Mouse (Mus musculus) G1E (cell line): ENCODE measurements at regions not wholly inside any gene's neighbourhood (a gene's known extent, or its start where the extent isn't known, plus 50 kb on each side); places are given as distances from the start of the nearest gene placed in this dataset.

Experiments used
- ATAC-seq: 2 replicates; pipeline ENCODE4 v1.8.0; 2016; ENCODE audit warnings: mild to moderate bottlenecking; ENCODE audit not compliant: insufficient number of reproducible peaks, poor library complexity, low FRiP score, severe bottlenecking; ENCODE audit errors: extremely low read depth
- DNase-seq: peaks from one replicate; pipeline ENCODE4 v3.0.0; 2012; ENCODE audit warnings: low spot score
- H3K27me3 ChIP-seq: 2 replicates; pipeline ENCODE4 v1.6.1; 2012; ENCODE audit warnings: mild to moderate bottlenecking, low read length, inconsistent platforms; ENCODE audit not compliant: insufficient read depth
- H3K36me3 ChIP-seq: replicated peaks from 2 replicates; pipeline ENCODE3; 2012; ENCODE audit warnings: mild to moderate bottlenecking, inconsistent platforms
- H3K4me1 ChIP-seq: 2 replicates; pipeline ENCODE4 v1.6.1; 2012; ENCODE audit warnings: low read depth, low read length, inconsistent platforms, mixed read lengths; ENCODE audit not compliant: insufficient read depth
- H3K4me3 ChIP-seq: 2 replicates; pipeline ENCODE4 v1.5.1; 2012; ENCODE audit warnings: low read depth, mild to moderate bottlenecking, inconsistent platforms, low read length, moderate library complexity, mixed read lengths
- H3K9me3 ChIP-seq: replicated peaks from 2 replicates; pipeline ENCODE4 v1.6.1; 2012; ENCODE audit warnings: inconsistent platforms
- CTCF ChIP-seq: IDR thresholded peaks from 2 replicates; pipeline ENCODE4 v1.5.1; 2012; ENCODE audit warnings: low read depth, low read length, inconsistent platforms, mixed read lengths
- GATA1 ChIP-seq: IDR thresholded peaks from 2 replicates; pipeline ENCODE4 v1.6.1; 2012; ENCODE audit warnings: borderline replicate concordance, low read length, inconsistent platforms, mixed read lengths
- GATA2 ChIP-seq: IDR thresholded peaks from 2 replicates; pipeline ENCODE4 v1.6.1; 2012; ENCODE audit warnings: low read depth, low read length, inconsistent platforms, borderline replicate concordance
- POLR2AphosphoS5 ChIP-seq: IDR thresholded peaks from 2 replicates; pipeline ENCODE4 v1.6.1; 2012; ENCODE audit warnings: low read depth, low read length, inconsistent platforms; ENCODE audit not compliant: insufficient replicate concordance
- TAL1 ChIP-seq: conservative IDR thresholded peaks from 2 replicates; pipeline ENCODE4 v1.6.1; 2012; ENCODE audit warnings: low read depth, low read length, inconsistent platforms, mixed read lengths

- no peaks in the 10 kb centered on the region for H3K36me3 ChIP-seq
- H3K9me3 ChIP-seq: peaks cover under 1% of the 10 kb centered on the region
- TF ChIP-seq POLR2AphosphoS5 (no peak), CTCF (no peak), TAL1 (no peak), GATA1 (no peak), GATA2 (no peak)
- no peaks in the 10 kb centered on the region for H3K27me3 ChIP-seq
- H3K4me1 ChIP-seq: no peaks in the 10 kb centered on the region
- H3K4me3 ChIP-seq: no peak overlapping the region
- no peak for ATAC-seq
- no peak for DNase-seq
Measured at GRCm38 (mm10) chr6:78599751-78600150, 131.1 kb upstream of the Reg3g start.

DNA sequence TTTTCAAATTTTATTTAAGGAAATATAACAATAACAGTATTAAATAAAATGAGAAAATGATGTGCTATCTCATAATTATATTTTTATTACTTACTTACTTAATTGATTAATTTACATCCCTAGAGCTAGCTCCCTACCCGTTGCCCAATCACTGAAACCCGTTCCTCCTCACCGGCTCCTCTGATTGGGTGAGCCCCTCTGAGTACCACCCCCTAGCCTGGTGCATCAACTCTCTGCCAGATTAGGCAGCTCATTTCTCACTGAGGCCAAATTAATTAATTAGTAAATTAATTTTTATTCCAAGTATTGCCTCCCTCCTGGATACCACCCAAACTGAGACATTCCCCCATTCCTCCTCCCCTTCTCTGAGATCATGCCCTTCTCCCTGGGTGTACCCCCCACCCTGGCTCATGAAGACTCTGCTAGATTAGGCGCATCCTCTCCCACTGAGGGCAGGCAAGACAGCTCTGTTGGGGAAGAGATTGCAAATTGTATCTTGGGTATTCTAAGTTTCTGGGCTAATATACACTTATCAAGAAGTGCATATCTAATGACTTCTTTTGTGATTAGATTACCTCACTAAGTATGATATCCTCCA is 101.4 kb upstream of the Reg3g start:
- no peaks in the 10 kb centered on the region for H3K27me3 ChIP-seq
- H3K36me3 ChIP-seq: no peaks in the 10 kb centered on the region
- no peaks in the 10 kb centered on the region for H3K9me3 ChIP-seq
- TF ChIP-seq CTCF (no peak), GATA2 (no peak), GATA1 (no peak), TAL1 (no peak), POLR2AphosphoS5 (no peak)
- no peaks in the 10 kb centered on the region for H3K4me1 ChIP-seq
- no peak for DNase-seq
- H3K4me3 ChIP-seq: no peak overlapping the region
- ATAC-seq: no peak

- peaks cover 5% of the 10 kb centered on the region; the same call in 1 of the 2 replicates for H3K9me3 ChIP-seq
- TF ChIP-seq GATA2 (no peak), CTCF (no peak), GATA1 (no peak), POLR2AphosphoS5 (no peak)
Measured at GRCm38 (mm10) chr6:78553008-78553698, 84.5 kb upstream of the Reg3g start.

GRCm38 (mm10) chr6:78552353-78552698 is 83.7 kb upstream of the Reg3g start:
- no peak for DNase-seq
- Histone ChIP-seq H3K4me1 (no peaks in the 10 kb centered on the region), H3K9me3 (peaks cover 5% of the 10 kb centered on the region; the same call in 1 of the 2 replicates), H3K36me3 (no peaks in the 10 kb centered on the region), H3K4me3 (no peak overlapping the region), H3K27me3 (no peaks in the 10 kb centered on the region)
- ATAC-seq: no peak
- TF ChIP-seq TAL1: no peak
- TF ChIP-seq POLR2AphosphoS5: no peak
- no peak for TF ChIP-seq CTCF
- TF ChIP-seq GATA2: no peak
- no peak for TF ChIP-seq GATA1

More at GRCm38 (mm10) chr6:78553008-78553698, 84.5 kb upstream of the Reg3g start:
- Histone ChIP-seq H3K4me3 (no peak overlapping the region), H3K36me3 (no peaks in the 10 kb centered on the region), H3K4me1 (no peaks in the 10 kb centered on the region), H3K27me3 (no peaks in the 10 kb centered on the region)
- DNase-seq: no peak
- ATAC-seq: no peak

DNA sequence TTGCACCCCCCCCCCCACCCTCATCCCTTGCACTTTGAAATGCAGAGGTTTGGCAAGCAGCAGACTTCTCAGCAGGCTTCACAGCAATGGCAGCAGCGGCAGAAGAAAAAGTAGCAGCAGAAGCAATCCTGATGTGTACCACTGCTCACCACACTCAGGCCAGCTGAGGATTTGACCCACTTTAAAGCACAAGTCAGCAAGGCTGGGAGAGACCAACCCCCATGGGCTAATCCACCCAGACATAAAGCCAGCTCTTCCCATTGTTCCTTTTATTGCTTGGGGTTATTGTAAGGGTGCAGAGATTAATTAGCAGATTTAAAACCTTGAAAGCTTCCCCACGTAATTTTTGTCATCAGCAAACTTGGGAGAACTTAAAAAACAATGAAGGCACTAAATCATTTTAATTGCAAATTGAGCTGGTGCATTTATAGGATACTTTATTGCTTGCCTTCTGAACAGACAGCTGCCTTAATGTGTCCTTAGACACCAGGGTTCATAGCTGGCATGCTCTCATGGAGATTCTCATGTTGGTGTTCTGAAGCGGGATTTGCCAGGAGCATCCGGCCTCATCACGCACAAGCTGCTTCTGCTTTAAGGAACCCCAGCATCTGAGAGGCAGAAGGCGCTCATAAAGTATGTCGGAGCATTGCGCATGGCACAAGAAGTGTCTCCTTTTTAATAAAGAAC is 83.1 kb upstream of the Reg3g start:
- TF ChIP-seq GATA2 (no peak), TAL1 (no peak), GATA1 (no peak), CTCF (no peak), POLR2AphosphoS5 (no peak)
- DNase-seq: no peak
- Histone ChIP-seq H3K4me3 (no peak overlapping the region), H3K27me3 (no peaks in the 10 kb centered on the region), H3K9me3 (peaks cover 5% of the 10 kb centered on the region; the same call in 1 of the 2 replicates), H3K36me3 (no peaks in the 10 kb centered on the region), H3K4me1 (no peaks in the 10 kb centered on the region)
- no peak for ATAC-seq

DNA sequence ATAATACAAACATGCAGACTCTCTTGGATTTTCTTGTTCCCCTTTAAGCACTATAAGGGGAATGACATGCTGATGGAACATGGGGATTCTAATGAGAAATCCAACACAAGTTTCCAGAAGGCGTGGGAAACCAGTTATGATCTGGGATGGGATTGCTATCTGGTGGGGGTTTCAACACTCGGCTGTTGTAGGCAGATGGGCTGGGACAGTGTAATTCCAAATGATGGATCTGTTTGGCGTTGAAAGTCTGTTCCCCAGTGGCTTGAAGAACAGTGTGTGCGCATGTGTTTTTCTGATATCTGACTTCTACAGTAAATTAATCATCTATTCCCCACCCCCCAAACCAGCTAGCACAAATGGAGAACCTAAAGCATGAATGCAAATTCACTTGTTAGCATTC is 79.8 kb upstream of the Reg3g start:
- no peak overlapping the region for H3K4me3 ChIP-seq
- H3K9me3 ChIP-seq: peaks cover 5% of the 10 kb centered on the region; the same call in 1 of the 2 replicates
- DNase-seq (no peak), ATAC-seq (no peak)
- H3K36me3 ChIP-seq: no peaks in the 10 kb centered on the region
- H3K27me3 ChIP-seq: no peaks in the 10 kb centered on the region
- H3K4me1 ChIP-seq: no peaks in the 10 kb centered on the region
- no peak for TF ChIP-seq TAL1
- no peak for TF ChIP-seq POLR2AphosphoS5
- no peak for TF ChIP-seq GATA2
- TF ChIP-seq GATA1: no peak
